Mouse (Mus musculus) lung, adult 2 months (tissue): ENCODE data around the gene Nos1ap.

Experiments used
- CTCF ChIP-seq: fragments of 200-500 bp; IDR thresholded peaks from 2 replicates; pipeline ENCODE4 v1.5.1; 2011; ENCODE audit warnings: mild to moderate bottlenecking, low read length, control low read depth; ENCODE audit not compliant: insufficient read depth
- POLR2A ChIP-seq: fragments of 200-500 bp; IDR thresholded peaks from 2 replicates; pipeline ENCODE4 v1.6.1; 2011; ENCODE audit warnings: low read depth, mild to moderate bottlenecking, control low read depth, low read length, borderline replicate concordance; ENCODE audit errors: extremely low read depth

DNA sequence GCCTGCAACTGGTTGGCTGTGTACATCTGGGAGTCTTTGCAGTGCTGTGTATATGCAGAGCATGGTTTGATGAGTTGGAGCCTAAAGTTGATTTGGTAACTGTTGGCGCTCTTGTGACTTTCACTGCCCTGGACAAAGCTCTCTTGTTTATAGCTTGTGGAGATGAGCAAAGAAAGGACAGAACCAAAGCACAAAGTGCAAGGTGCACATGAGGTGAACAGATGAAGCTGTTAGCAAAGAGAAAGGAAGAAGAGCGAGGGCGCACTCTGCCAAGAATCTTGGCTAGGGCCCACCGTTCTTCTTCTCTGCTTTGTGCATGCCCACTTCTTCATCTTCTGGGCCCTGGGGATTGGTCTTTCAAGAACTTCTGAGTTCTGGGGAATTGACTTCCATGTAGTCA is 245.8 kb downstream of the Nos1ap start:
- TF ChIP-seq CTCF (no peak), POLR2A (no peak)
